Mouse (Mus musculus) MEL (cell line): ENCODE data around the gene Amz2.

ENCODE experiments used
- CTCF ChIP-seq, 3 experiments: IDR thresholded peaks in 2 of 3; conservative IDR thresholded peaks in 1 of 3; 2 replicates each; pipeline ENCODE4 v1.5.1; 2011 to 2012; ENCODE audit warnings: low read length in 3 of 3, low read depth in 2 of 3, mild to moderate bottlenecking in 2 of 3, improper control_type of control experiment in 1 of 3, inconsistent platforms in 1 of 3, mixed read lengths in 1 of 3, moderate library complexity in 1 of 3; ENCODE audit not compliant: control insufficient read depth in 1 of 3, insufficient read depth in 1 of 3, poor library complexity in 1 of 3, severe bottlenecking in 1 of 3
- ETS1 ChIP-seq: IDR thresholded peaks from 2 replicates; pipeline ENCODE4 v1.6.1; 2012; ENCODE audit warnings: low read depth, mild to moderate bottlenecking, inconsistent platforms, low read length, improper control_type of control experiment, moderate library complexity
- TAL1 ChIP-seq: IDR thresholded peaks from 2 replicates; pipeline ENCODE4 v1.6.1; 2012; ENCODE audit warnings: mild to moderate bottlenecking, inconsistent platforms, low read length, moderate library complexity, mixed read lengths
- TBP ChIP-seq: IDR thresholded peaks from 2 replicates; pipeline ENCODE4 v1.8.0; 2011; ENCODE audit warnings: low read depth, low read length, improper control_type of control experiment

DNA sequence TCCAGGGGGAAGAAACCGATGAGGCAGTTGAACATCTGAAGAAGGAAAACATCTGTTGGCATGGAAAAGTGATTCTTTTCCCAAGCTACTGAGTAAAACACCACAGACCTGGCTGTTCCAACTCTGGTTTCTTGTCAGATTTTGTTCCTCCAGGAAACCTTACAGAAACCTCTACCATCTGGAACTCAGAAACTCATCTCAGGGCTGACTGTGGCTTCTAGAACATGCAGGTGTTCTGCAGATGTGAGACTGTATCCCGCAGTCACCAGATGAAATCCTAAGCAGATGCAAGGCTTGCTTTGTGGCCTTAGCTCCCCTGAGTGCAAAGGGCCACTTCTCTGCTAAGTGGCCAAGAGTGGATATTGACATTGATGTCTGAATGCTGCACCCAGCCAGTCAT, 64.0 kb downstream of the Amz2 start:
- TF ChIP-seq TBP (no peak), TAL1 (no peak), CTCF (IDR thresholded peaks at IDR 0.05 in 2 of 3, conservative IDR thresholded peaks at IDR 0.05 in 1 of 3; ENCODE audit: control insufficient read depth in 1 of 3, insufficient read depth in 1 of 3, low read depth in 2 of 3, low read length in 3 of 3, poor library complexity in 1 of 3, severe bottlenecking in 1 of 3) (no peak), ETS1 (no peak)
